Comparison of ENCODE assay signal across 22 mouse cellular contexts in the genomic region with DNA sequence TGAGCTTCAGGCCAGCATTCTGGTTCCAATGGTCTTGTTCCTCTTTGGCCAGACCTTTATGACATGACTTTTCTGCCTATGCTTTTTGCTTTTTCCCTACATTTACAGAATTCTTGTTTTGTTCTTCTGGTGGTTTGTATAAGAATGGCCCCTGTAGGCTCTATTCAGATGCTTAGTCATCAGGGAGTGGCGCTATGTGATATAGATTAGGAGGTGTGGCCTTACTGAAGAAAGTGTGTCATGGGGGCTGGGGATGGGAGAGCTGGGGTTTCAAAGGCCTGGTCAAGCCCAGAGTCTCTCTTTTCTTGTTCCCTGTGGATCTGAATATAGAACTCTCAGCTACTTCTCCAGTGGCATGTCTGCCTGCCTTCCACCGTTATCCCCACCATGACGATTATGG.
DNase-seq lines count a peak whose midpoint lies in the region; ATAC-seq lines count a peak whose summit lies in the region.
"Had no signal": no experiment of that assay in that cellular context is flagged by ENCODE, and none has a peak within 500 bp of the region (broad histone marks: within the 10 kb centered on the region; RNA-seq: fewer than 3 reads in every experiment).

No protein-coding gene starts in this region.

- 0 out of 2 replicates have a peak, but pooled peaks have one; percentile 53 for ATAC-seq in liver, embryonic 11.5 days (replicated peaks; ENCODE audit: low FRiP score)
- ATAC-seq in forebrain, embryonic 16.5 days, result no peak
- ATAC-seq in kidney, embryonic 16.5 days (ENCODE audit: low FRiP score, low TSS enrichment), result no peak
- ATAC-seq: activated CD4-positive, CD25-positive, alpha-beta regulatory T cell, adult 4 months; forebrain, embryonic 14.5 days; hindbrain, postnatal 0 days had no signal

- H3K4me2 ChIP-seq in liver, embryonic 11.5 days, result no peak overlapping the region
- H3K4me2 ChIP-seq in forebrain, embryonic 16.5 days (ENCODE audit: low read length), result no peak overlapping the region
- H3K4me2 ChIP-seq in kidney, embryonic 16.5 days (replicated peaks; ENCODE audit: low read depth, low read length), result no peak overlapping the region
- H3K4me2 ChIP-seq: embryonic facial prominence, embryonic 15.5 days; hindbrain, embryonic 13.5 days had no signal

- no peaks in the 10 kb centered on the region for H3K27me3 ChIP-seq in liver, embryonic 11.5 days (replicated peaks; ENCODE audit: control insufficient read depth, insufficient read depth, low read length)
- H3K27me3 ChIP-seq in forebrain, embryonic 16.5 days (replicated peaks; ENCODE audit: control insufficient read depth, insufficient read depth, low read length), result no peaks in the 10 kb centered on the region
- H3K27me3 ChIP-seq in kidney, embryonic 16.5 days (ENCODE audit: insufficient read depth, low read length), result no peaks in the 10 kb centered on the region
- H3K27me3 ChIP-seq: embryonic facial prominence, embryonic 15.5 days; hindbrain, embryonic 13.5 days had no signal

- no peak overlapping the region for H3K4me3 ChIP-seq in liver, embryonic 11.5 days (ENCODE audit: low read depth, low read length)
- H3K4me3 ChIP-seq in forebrain, embryonic 16.5 days (replicated peaks; ENCODE audit: low read length), result no peak overlapping the region
- no peak overlapping the region for H3K4me3 ChIP-seq in kidney, embryonic 16.5 days (ENCODE audit: low read length)
- H3K4me3 ChIP-seq: embryonic facial prominence, embryonic 15.5 days; erythroblast, embryonic 14.5 days; forebrain, embryonic 10.5 days; heart, embryonic 10.5 days; hindbrain, embryonic 13.5 days had no signal

- no peak overlapping the region for H3K9ac ChIP-seq in liver, embryonic 11.5 days (ENCODE audit: low read depth, low read length)
- H3K9ac ChIP-seq in forebrain, embryonic 16.5 days (replicated peaks; ENCODE audit: low read depth, low read length), result no peak overlapping the region
- H3K9ac ChIP-seq in kidney, embryonic 16.5 days (replicated peaks; ENCODE audit: low read length), result no peak overlapping the region
- H3K9ac ChIP-seq: embryonic facial prominence, embryonic 15.5 days; hindbrain, embryonic 13.5 days had no signal

- no peaks in the 10 kb centered on the region for H3K4me1 ChIP-seq in liver, embryonic 11.5 days (replicated peaks; ENCODE audit: control insufficient read depth, insufficient read depth, low read length)
- H3K4me1 ChIP-seq in forebrain, embryonic 16.5 days (replicated peaks; ENCODE audit: control insufficient read depth, insufficient read depth, low read length), result no peaks in the 10 kb centered on the region
- H3K4me1 ChIP-seq in kidney, embryonic 16.5 days (ENCODE audit: insufficient read depth, low read length), result no peaks in the 10 kb centered on the region
- H3K4me1 ChIP-seq: embryonic facial prominence, embryonic 15.5 days had no signal

- no peak overlapping the region for H3K27ac ChIP-seq in liver, embryonic 11.5 days (ENCODE audit: low read depth, low read length)
- H3K27ac ChIP-seq in forebrain, embryonic 16.5 days (ENCODE audit: low read length), result no peak overlapping the region
- no peak overlapping the region for H3K27ac ChIP-seq in kidney, embryonic 16.5 days (ENCODE audit: low read length)
- H3K27ac ChIP-seq: embryonic facial prominence, embryonic 15.5 days; forebrain, embryonic 10.5 days; heart, embryonic 10.5 days; hindbrain, embryonic 13.5 days; hindbrain, postnatal 0 days had no signal

- H3K36me3 ChIP-seq in liver, embryonic 11.5 days (ENCODE audit: control insufficient read depth, insufficient read depth, low read length), result no peaks in the 10 kb centered on the region
- no peaks in the 10 kb centered on the region for H3K36me3 ChIP-seq in forebrain, embryonic 16.5 days (ENCODE audit: control insufficient read depth, insufficient read depth)
- no peaks in the 10 kb centered on the region for H3K36me3 ChIP-seq in kidney, embryonic 16.5 days (ENCODE audit: insufficient read depth, low read length)
- H3K36me3 ChIP-seq: embryonic facial prominence, embryonic 15.5 days; forebrain, embryonic 10.5 days; heart, embryonic 10.5 days; hindbrain, embryonic 13.5 days had no signal

- no peaks in the 10 kb centered on the region for H3K9me3 ChIP-seq in liver, embryonic 11.5 days (ENCODE audit: control insufficient read depth, low read length)
- H3K9me3 ChIP-seq in forebrain, embryonic 16.5 days (ENCODE audit: control insufficient read depth, low read length), result no peaks in the 10 kb centered on the region
- H3K9me3 ChIP-seq in kidney, embryonic 16.5 days (ENCODE audit: low read length), result no peaks in the 10 kb centered on the region
- H3K9me3 ChIP-seq: embryonic facial prominence, embryonic 15.5 days; forebrain, embryonic 10.5 days; heart, embryonic 10.5 days; hindbrain, embryonic 13.5 days had no signal

- no peak for DNase-seq in liver, embryonic 11.5 days (ENCODE audit: low spot score)
- no peak for DNase-seq in liver
- DNase-seq in ES-CJ7 (ENCODE audit: low read depth, low spot score), result peak; percentile 46
- peak; percentile 5 for DNase-seq in c-Kit-positive CD71-positive TER-119-negative erythroid progenitor cells, embryonic 14.5 days (ENCODE audit: low read depth)
- DNase-seq in right cerebral cortex, adult 18-20 months, result no peak
- DNase-seq: adrenal gland, postnatal 14 days; cerebellum, adult 2 months; cerebellum, postnatal 14 days; embryo, embryonic 11 days; gastrocnemius, postnatal 36 days; heart, adult 18-20 months; heart, postnatal 10 days had no signal

- 90% methylated on average over 3 of the region's 3 CpGs for WGBS in liver, embryonic 11.5 days
- 83% methylated on average over 3 of the region's 3 CpGs for WGBS in forebrain, embryonic 16.5 days
- 94% methylated on average over 3 of the region's 3 CpGs for WGBS in kidney, embryonic 16.5 days

Comparison
In these comparisons a context has a peak if more than half of its experiments do, and no peak if none do; other contexts are left out.
1. DNase-seq: peak in ES-CJ7 (single experiment) and c-Kit-positive CD71-positive TER-119-negative erythroid progenitor cells, embryonic 14.5 days (single experiment); none in liver, embryonic 11.5 days (single experiment), liver (single experiment) and right cerebral cortex, adult 18-20 months (single experiment).